Mouse (Mus musculus) kidney, embryonic 14.5 days (tissue): Measurements from ENCODE around the gene Fpr3. TPM values are rescaled to one million over a fixed set of nuclear protein-coding genes. Genes with fewer than 3 reads are reported as not detected.

Source experiments
- ATAC-seq: fragments of 200-750 bp; cut with Nextera tagmentation; 2 replicates; pipeline ENCODE4 v1.8.0; 2017; ENCODE audit warnings: moderate number of reproducible peaks, mild to moderate bottlenecking, moderate TSS enrichment, moderate library complexity; ENCODE audit not compliant: low FRiP score, low TSS enrichment
- H3K27ac ChIP-seq: fragments of 300-500 bp; sonication (generic); 2 replicates; pipeline ENCODE4 v1.5.1; 2014; ENCODE audit warnings: low read depth, mild to moderate bottlenecking, low read length, moderate library complexity, mixed read lengths
- H3K27me3 ChIP-seq: fragments of 300-500 bp; sonication (generic); 2 replicates; pipeline ENCODE4 v1.6.1; 2014; ENCODE audit warnings: mild to moderate bottlenecking, low read length; ENCODE audit not compliant: control insufficient read depth, insufficient read depth
- H3K36me3 ChIP-seq: fragments of 300-500 bp; sonication (generic); 2 replicates; pipeline ENCODE4 v1.6.1; 2014; ENCODE audit warnings: low read length, mixed read lengths; ENCODE audit not compliant: control insufficient read depth, insufficient read depth
- H3K4me1 ChIP-seq: fragments of 300-500 bp; sonication (generic); 2 replicates; pipeline ENCODE4 v1.6.1; 2014; ENCODE audit warnings: low read length, mixed read lengths; ENCODE audit not compliant: control insufficient read depth, insufficient read depth
- H3K4me2 ChIP-seq: fragments of 300-500 bp; sonication (generic); replicated peaks from 2 replicates; pipeline ENCODE4 v1.6.1; 2014; ENCODE audit warnings: low read depth, mild to moderate bottlenecking, low read length
- H3K4me3 ChIP-seq: fragments of 300-500 bp; sonication (generic); 2 replicates; pipeline ENCODE4 v1.5.1; 2014; ENCODE audit warnings: mild to moderate bottlenecking, low read length
- H3K9ac ChIP-seq: fragments of 300-500 bp; sonication (generic); 2 replicates; pipeline ENCODE4 v1.6.1; 2014; ENCODE audit warnings: low read depth, mild to moderate bottlenecking, low read length, moderate library complexity
- H3K9me3 ChIP-seq: fragments of 300-500 bp; sonication (generic); 2 replicates; pipeline ENCODE4 v1.6.1; 2016; ENCODE audit warnings: low read length; ENCODE audit not compliant: control insufficient read depth
- WGBS: fragments of 180-500 bp; shearing (Covaris S2); extraction: QIAGEN DNeasy Blood & Tissue Kit; methylation state at CpG from one replicate; pipeline ENCODE4 v1.1.7; 2014; 5-methylcytosine and 5-hydroxymethylcytosine counted together
- polyA plus RNA-seq: library from polyadenylated mRNA; unstranded; fragments of >200 nt; fragmentation: Nextera tagmentation; extraction: Ambion mirVana; gene quantifications from 2 replicates; pipeline ENCODE4 v1.2.1, GENCODE M21; 2014

Fpr3 gene
- polyA plus RNA-seq, 1 experiment from 2014 or later: not detected

- ATAC-seq: no peak
- Histone ChIP-seq H3K27me3 (no peaks in the 10 kb centered on the region), H3K9me3 (no peaks in the 10 kb centered on the region), H3K36me3 (no peaks in the 10 kb centered on the region), H3K4me2 (no peak overlapping the region), H3K4me3 (no peak overlapping the region), H3K4me1 (no peaks in the 10 kb centered on the region), H3K9ac (no peak overlapping the region), H3K27ac (no peak overlapping the region)
- 79% methylated on average over 2 of the region's 2 CpGs for WGBS
Measured at GRCm38 (mm10) chr17:17870892-17871550, 16.6 kb upstream of the Fpr3 start.

DNA sequence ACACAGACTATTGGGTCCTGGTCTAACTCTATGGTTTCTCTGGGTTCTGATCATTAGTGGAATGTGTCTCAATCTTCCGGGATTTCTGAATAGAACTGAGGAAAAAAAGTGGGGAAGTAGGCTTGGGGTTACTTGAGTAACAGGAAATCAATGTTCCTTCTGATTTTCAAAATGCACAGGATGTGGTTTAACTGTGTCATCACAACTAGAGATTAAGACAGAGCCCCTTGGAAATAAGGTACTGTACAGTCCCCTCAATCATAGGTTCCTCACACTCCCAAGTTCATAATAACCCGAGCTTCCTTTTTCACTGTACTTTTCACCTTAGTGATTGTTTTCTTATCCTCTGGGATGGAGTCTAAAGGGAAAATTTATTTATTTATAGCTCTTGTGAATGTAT lies 16.0 kb upstream of the Fpr3 start:
- 81% methylated on average over 2 of the region's 2 CpGs for WGBS
- H3K4me1 ChIP-seq: no peaks in the 10 kb centered on the region
- no peak overlapping the region for H3K4me3 ChIP-seq
- no peak overlapping the region for H3K9ac ChIP-seq
- H3K27ac ChIP-seq: no peak overlapping the region
- ATAC-seq: no peak
- no peaks in the 10 kb centered on the region for H3K9me3 ChIP-seq
- no peak overlapping the region for H3K4me2 ChIP-seq
- H3K27me3 ChIP-seq: no peaks in the 10 kb centered on the region
- no peaks in the 10 kb centered on the region for H3K36me3 ChIP-seq

DNA sequence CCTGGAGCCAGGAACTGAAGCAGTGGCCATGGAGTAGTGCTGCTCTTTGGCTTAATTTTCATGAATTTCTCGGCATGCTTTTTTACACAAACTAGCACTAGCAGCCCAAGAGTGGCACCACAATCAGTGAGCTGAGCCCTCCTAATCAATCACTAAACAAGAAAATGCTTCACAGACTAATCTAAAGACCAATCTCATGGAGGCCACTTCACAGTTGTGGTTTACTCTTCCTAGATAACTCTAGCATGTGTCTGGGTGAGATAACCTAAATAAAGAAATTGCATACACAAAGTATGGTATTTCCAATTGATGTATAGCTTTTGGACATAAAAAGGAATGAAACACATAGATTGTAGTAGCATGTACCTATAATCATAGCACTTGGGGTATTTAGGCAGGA lies 8.3 kb upstream of the Fpr3 start:
- no peak overlapping the region for H3K9ac ChIP-seq
- no peak overlapping the region for H3K27ac ChIP-seq
- no peak for ATAC-seq
- no peak overlapping the region for H3K4me2 ChIP-seq
- 81% methylated on average over 1 of the region's 1 CpGs for WGBS
- no peaks in the 10 kb centered on the region for H3K4me1 ChIP-seq
- H3K27me3 ChIP-seq: no peaks in the 10 kb centered on the region
- no peak overlapping the region for H3K4me3 ChIP-seq
- no peaks in the 10 kb centered on the region for H3K9me3 ChIP-seq
- no peaks in the 10 kb centered on the region for H3K36me3 ChIP-seq

DNA sequence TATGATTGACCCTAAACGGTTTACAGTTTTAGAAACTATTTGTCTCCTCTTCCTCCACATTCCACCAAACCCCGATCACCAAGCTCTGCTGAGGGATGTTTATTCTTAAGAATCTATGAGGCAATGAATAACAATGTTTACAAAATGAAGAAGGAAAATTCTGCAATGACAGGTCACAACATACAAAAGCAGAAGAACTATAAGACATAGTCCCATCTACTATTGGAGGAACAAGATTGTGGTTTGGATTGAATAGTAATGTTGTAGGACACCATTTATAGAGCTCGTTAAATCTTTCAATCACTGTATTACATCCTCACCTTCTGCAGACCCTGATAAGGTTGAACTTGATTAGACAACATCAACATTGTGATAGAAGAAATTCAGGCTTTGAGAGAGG lies 5.0 kb upstream of the Fpr3 start:
- WGBS: 72% methylated on average over 3 of the region's 3 CpGs
- Histone ChIP-seq H3K4me2 (no peak overlapping the region), H3K27ac (no peak overlapping the region), H3K4me3 (no peak overlapping the region), H3K27me3 (no peaks in the 10 kb centered on the region), H3K9me3 (no peaks in the 10 kb centered on the region), H3K4me1 (no peaks in the 10 kb centered on the region), H3K36me3 (no peaks in the 10 kb centered on the region), H3K9ac (no peak overlapping the region)
- ATAC-seq: no peak

DNA sequence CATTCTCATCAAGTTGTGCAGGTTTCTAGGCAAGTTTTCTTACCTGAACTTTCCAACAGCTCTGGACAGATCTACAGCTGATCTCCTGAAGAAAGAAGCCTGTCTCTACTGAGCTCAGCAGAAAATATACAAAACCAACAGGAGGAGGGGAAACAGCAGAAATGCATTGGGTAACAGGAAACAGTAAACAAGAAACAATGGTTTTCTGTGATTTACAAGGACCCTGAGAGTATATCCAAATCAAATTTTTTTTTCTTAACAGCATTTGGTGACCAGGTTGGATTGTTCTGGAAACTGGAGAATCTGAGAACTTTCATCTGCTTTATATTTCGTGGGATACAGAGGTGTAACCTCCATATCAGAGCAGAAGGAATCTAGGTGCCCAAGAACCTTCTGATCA lies 3.8 kb upstream of the Fpr3 start, which contains the start of gene Fpr1:
TSS of gene Fpr1 (minus strand) at position 101 of the 400 bp plus-strand sequence.
- ATAC-seq: no peak
- 72% methylated on average over 1 of the region's 1 CpGs for WGBS
- H3K9ac ChIP-seq: no peak within 1 kb of the TSS
- H3K4me3 ChIP-seq: no peak within 1 kb of the TSS
- H3K9me3 ChIP-seq: no peaks in the 10 kb centered on the region
- H3K27ac ChIP-seq: no peak within 1 kb of the TSS
- H3K27me3 ChIP-seq: no peaks in the 10 kb centered on the region
- H3K36me3 ChIP-seq: no peaks in the 10 kb centered on the region
- no peaks in the 10 kb centered on the region for H3K4me1 ChIP-seq
- no peak within 1 kb of the TSS for H3K4me2 ChIP-seq

- H3K27ac ChIP-seq: no peak overlapping the region
- no peaks in the 10 kb centered on the region for H3K4me1 ChIP-seq
- 89% methylated on average over 2 of the region's 2 CpGs for WGBS
- H3K9me3 ChIP-seq: no peaks in the 10 kb centered on the region
- H3K4me3 ChIP-seq: no peak overlapping the region
- H3K4me2 ChIP-seq: no peak overlapping the region
- no peaks in the 10 kb centered on the region for H3K27me3 ChIP-seq
- H3K36me3 ChIP-seq: no peaks in the 10 kb centered on the region
- no peak for ATAC-seq
- no peak overlapping the region for H3K9ac ChIP-seq
Measured at GRCm38 (mm10) chr17:17889732-17890425, 2.2 kb downstream of the Fpr3 start.

DNA sequence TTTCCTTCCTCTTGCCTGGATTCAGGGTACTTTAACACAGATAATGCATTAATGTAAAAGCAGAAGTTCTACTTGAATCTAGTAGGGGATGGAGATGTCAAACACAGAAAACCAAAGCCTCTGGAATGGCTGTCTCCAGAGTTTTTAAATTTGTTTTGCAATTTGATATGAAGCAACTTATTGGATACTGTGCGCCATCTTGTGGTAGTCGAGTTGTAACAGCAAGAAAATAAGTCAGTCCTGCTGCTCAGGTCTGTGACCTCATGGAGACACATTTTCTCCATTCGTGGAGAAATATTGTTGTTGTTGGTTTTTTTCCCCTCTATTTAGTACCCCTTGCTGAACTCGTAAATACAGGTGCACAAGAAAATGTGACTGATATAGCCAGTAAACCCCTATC lies 8.4 kb downstream of the Fpr3 start:
- H3K27ac ChIP-seq: no peak overlapping the region
- no peak overlapping the region for H3K4me2 ChIP-seq
- no peaks in the 10 kb centered on the region for H3K9me3 ChIP-seq
- no peaks in the 10 kb centered on the region for H3K4me1 ChIP-seq
- WGBS: 7% methylated on average over 4 of the region's 4 CpGs
- no peak for ATAC-seq
- H3K36me3 ChIP-seq: no peaks in the 10 kb centered on the region
- no peak overlapping the region for H3K9ac ChIP-seq
- no peak overlapping the region for H3K4me3 ChIP-seq
- no peaks in the 10 kb centered on the region for H3K27me3 ChIP-seq

- H3K4me1 ChIP-seq: no peaks in the 10 kb centered on the region
- ATAC-seq: no peak
- no peaks in the 10 kb centered on the region for H3K27me3 ChIP-seq
- no peak overlapping the region for H3K4me3 ChIP-seq
- H3K27ac ChIP-seq: no peak overlapping the region
- no peak overlapping the region for H3K9ac ChIP-seq
- 79% methylated on average over 2 of the region's 2 CpGs for WGBS
- H3K36me3 ChIP-seq: no peaks in the 10 kb centered on the region
- H3K4me2 ChIP-seq: no peak overlapping the region
- H3K9me3 ChIP-seq: no peaks in the 10 kb centered on the region
Measured at GRCm38 (mm10) chr17:17899268-17899667, 11.6 kb downstream of the Fpr3 start.

DNA sequence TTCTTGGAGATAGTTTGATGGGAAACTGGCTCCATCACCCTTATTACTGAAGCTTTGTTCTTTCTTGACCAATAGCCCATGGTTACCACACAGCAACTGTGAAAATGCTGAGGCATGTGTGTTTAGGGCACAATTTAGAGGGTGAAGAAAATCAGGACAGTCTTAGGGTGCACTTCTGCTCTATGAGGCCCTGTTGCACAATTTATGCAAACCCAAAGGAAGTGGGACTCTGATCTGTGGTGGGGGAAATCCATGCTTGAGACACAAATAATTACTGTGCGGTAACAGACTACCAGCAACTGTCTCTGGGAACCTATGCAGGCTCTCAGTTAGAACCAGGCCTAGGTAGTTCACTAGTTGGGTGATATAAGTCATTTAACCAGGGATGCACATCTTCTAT lies 13.1 kb downstream of the Fpr3 start:
- Histone ChIP-seq H3K4me3 (no peak overlapping the region), H3K4me2 (no peak overlapping the region), H3K9me3 (no peaks in the 10 kb centered on the region), H3K27ac (no peak overlapping the region), H3K36me3 (no peaks in the 10 kb centered on the region), H3K4me1 (no peaks in the 10 kb centered on the region), H3K9ac (no peak overlapping the region), H3K27me3 (no peaks in the 10 kb centered on the region)
- ATAC-seq: no peak
- 95% methylated on average over 1 of the region's 1 CpGs for WGBS
